19 mouse cellular contexts compared by ENCODE assay signal in genomic region chr7:78484290-78484689, GRCm38 (mm10).
DNase-seq lines count a peak whose midpoint lies in the region; ATAC-seq and TF ChIP-seq lines count a peak whose summit lies in the region.
"Had no signal": no experiment of that assay in that cellular context is flagged by ENCODE, and none has a peak within 500 bp of the region (broad histone marks: within the 10 kb centered on the region; RNA-seq: fewer than 3 reads in every experiment).

No protein-coding gene starts in this region.

- intact Hi-C loops in left cerebral cortex, postnatal 36 days (cut with DNase I), result no loop called here

- H3K27ac ChIP-seq in hindbrain, postnatal 0 days, result no peak overlapping the region
- no peak overlapping the region; the same call in 1 of the 2 replicates for H3K27ac ChIP-seq in hindbrain, embryonic 14.5 days
- peak overlapping the region; percentile 28; the same call in 1 of the 2 replicates for H3K27ac ChIP-seq in neural tube, embryonic 13.5 days (replicated peaks)
- no peak overlapping the region for H3K27ac ChIP-seq in neural tube, embryonic 15.5 days (replicated peaks)
- H3K27ac ChIP-seq: forebrain, embryonic 10.5 days; forebrain, embryonic 13.5 days; gastrocnemius, adult 2 months had no signal

- no peaks in the 10 kb centered on the region for H3K36me3 ChIP-seq in hindbrain, postnatal 0 days (ENCODE audit: insufficient read depth, low read length)
- no peaks in the 10 kb centered on the region for H3K36me3 ChIP-seq in hindbrain, embryonic 14.5 days (replicated peaks; ENCODE audit: control insufficient read depth, insufficient read depth)
- H3K36me3 ChIP-seq in neural tube, embryonic 13.5 days, result no peaks in the 10 kb centered on the region
- no peaks in the 10 kb centered on the region for H3K36me3 ChIP-seq in neural tube, embryonic 15.5 days
- H3K36me3 ChIP-seq: forebrain, embryonic 10.5 days; G1E had no signal

- H3K4me2 ChIP-seq in hindbrain, postnatal 0 days (ENCODE audit: low read depth, low read length), result no peak overlapping the region
- no peak overlapping the region for H3K4me2 ChIP-seq in hindbrain, embryonic 14.5 days (replicated peaks)
- no peak overlapping the region for H3K4me2 ChIP-seq in neural tube, embryonic 13.5 days
- no peak overlapping the region for H3K4me2 ChIP-seq in neural tube, embryonic 15.5 days
- H3K4me2 ChIP-seq: forebrain, embryonic 13.5 days; heart, embryonic 11.5 days had no signal

- H3K9ac ChIP-seq in hindbrain, postnatal 0 days (replicated peaks; ENCODE audit: low read length), result no peak overlapping the region
- H3K9ac ChIP-seq in hindbrain, embryonic 14.5 days, result no peak overlapping the region
- H3K9ac ChIP-seq in neural tube, embryonic 13.5 days, result no peak overlapping the region
- H3K9ac ChIP-seq in neural tube, embryonic 15.5 days (replicated peaks), result no peak overlapping the region
- H3K9ac ChIP-seq: forebrain, embryonic 13.5 days had no signal

- peak; percentile 35 to 36 for DNase-seq in cerebellum, postnatal 10 days
- DNase-seq in cerebellum, postnatal 4 days (ENCODE audit: low spot score in 2 of 2), result no peak
- DNase-seq in hindbrain, postnatal 0 days (ENCODE audit: low spot score), result peak; percentile 16
- no peak for DNase-seq in hindbrain, embryonic 14.5 days (ENCODE audit: low spot score)
- no peak for DNase-seq in left cerebral cortex, postnatal 36 days (ENCODE audit: low spot score in 2 of 2)
- DNase-seq: adrenal gland, adult 2 months; adrenal gland, postnatal 14 days; B cell, adult 2 months; gastrocnemius, adult 2 months; gastrocnemius, postnatal 14 days had no signal

- no peak overlapping the region for H3K4me3 ChIP-seq in hindbrain, postnatal 0 days (ENCODE audit: low read length)
- no peak overlapping the region for H3K4me3 ChIP-seq in hindbrain, embryonic 14.5 days (replicated peaks; ENCODE audit: low read length)
- H3K4me3 ChIP-seq in neural tube, embryonic 13.5 days, result no peak overlapping the region
- no peak overlapping the region for H3K4me3 ChIP-seq in neural tube, embryonic 15.5 days (replicated peaks)
- H3K4me3 ChIP-seq: forebrain, embryonic 10.5 days; forebrain, embryonic 13.5 days; gastrocnemius, adult 2 months had no signal

- TF ChIP-seq CTCF in hindbrain, postnatal 0 days (IDR thresholded peaks at IDR 0.05; ENCODE audit: low read depth), result no peak

- no peaks in the 10 kb centered on the region for H3K4me1 ChIP-seq in hindbrain, postnatal 0 days (ENCODE audit: insufficient read depth, low read length)
- H3K4me1 ChIP-seq in hindbrain, embryonic 14.5 days (replicated peaks; ENCODE audit: control insufficient read depth, insufficient read depth, low read length), result 0 out of 2 replicates have a peak, but pooled peaks cover 12% of the 10 kb centered on the region
- peaks cover 18% of the 10 kb centered on the region for H3K4me1 ChIP-seq in neural tube, embryonic 13.5 days (replicated peaks)
- H3K4me1 ChIP-seq in neural tube, embryonic 15.5 days, result peaks cover 15% of the 10 kb centered on the region
- H3K4me1 ChIP-seq: forebrain, embryonic 10.5 days; forebrain, embryonic 13.5 days had no signal

- peak; percentile 56; the same call in 1 of the 2 replicates for ATAC-seq in hindbrain, postnatal 0 days
- no peak for ATAC-seq in hindbrain, embryonic 14.5 days (ENCODE audit: low FRiP score)
- ATAC-seq in neural tube, embryonic 13.5 days (ENCODE audit: low read depth), result no peak
- ATAC-seq in neural tube, embryonic 15.5 days (ENCODE audit: low FRiP score), result no peak
- ATAC-seq: forebrain, embryonic 13.5 days; forebrain, embryonic 16.5 days; intestine, postnatal 0 days had no signal

- WGBS in hindbrain, postnatal 0 days, result 71% methylated on average over 2 of the region's 2 CpGs
- WGBS in hindbrain, embryonic 14.5 days, result 82% methylated on average over 2 of the region's 2 CpGs
- WGBS in neural tube, embryonic 13.5 days, result 81% methylated on average over 2 of the region's 2 CpGs
- 81% methylated on average over 2 of the region's 2 CpGs for WGBS in neural tube, embryonic 15.5 days

- no peaks in the 10 kb centered on the region for H3K9me3 ChIP-seq in hindbrain, postnatal 0 days (ENCODE audit: low read length)
- no peaks in the 10 kb centered on the region for H3K9me3 ChIP-seq in hindbrain, embryonic 14.5 days (ENCODE audit: control insufficient read depth, low read length)
- no peaks in the 10 kb centered on the region for H3K9me3 ChIP-seq in neural tube, embryonic 13.5 days
- H3K9me3 ChIP-seq in neural tube, embryonic 15.5 days (replicated peaks), result no peaks in the 10 kb centered on the region
- H3K9me3 ChIP-seq: forebrain, embryonic 10.5 days; forebrain, embryonic 13.5 days had no signal

- no peaks in the 10 kb centered on the region for H3K27me3 ChIP-seq in hindbrain, postnatal 0 days (ENCODE audit: insufficient read depth, low read length)
- no peaks in the 10 kb centered on the region for H3K27me3 ChIP-seq in hindbrain, embryonic 14.5 days (ENCODE audit: control insufficient read depth, insufficient read depth, low read length)
- no peaks in the 10 kb centered on the region for H3K27me3 ChIP-seq in neural tube, embryonic 13.5 days
- H3K27me3 ChIP-seq in neural tube, embryonic 15.5 days (replicated peaks), result no peaks in the 10 kb centered on the region
- H3K27me3 ChIP-seq: CH12.LX; forebrain, embryonic 13.5 days had no signal

Comparison
In these comparisons a context has a peak if more than half of its experiments do, and no peak if none do; other contexts are left out.
1. DNase-seq: peak in cerebellum, postnatal 10 days (2 of 2) and hindbrain, postnatal 0 days (single experiment); none in cerebellum, postnatal 4 days (0 of 2), hindbrain, embryonic 14.5 days (single experiment) and left cerebral cortex, postnatal 36 days (0 of 2).